Mouse (Mus musculus): ENCODE data around the gene Sccpdh.
A peak's percentile ranks its signal among the peaks of the same experiment; 100 is the strongest.
"Not testable (repeated sequence)": the region's sequence is repeated elsewhere in the genome, so short reads cannot be mapped to it uniquely, and the experiment has no call there.

Sccpdh gene

GRCm38 (mm10) chr1:179668013-179668805 lies at the start of gene Sccpdh:
Sccpdh (plus strand) TSS chr1:179668210.
- DNase-seq (ENCODE audit: low spot score in 2 of 2): peak; percentile 71 to 83

GRCm38 (mm10) chr1:179622665-179623064 lies 45.3 kb upstream of the Sccpdh start:
- no peak for DNase-seq (ENCODE audit: low spot score in 2 of 2)

- DNase-seq (ENCODE audit: low spot score in 2 of 2): peak in 1 of 2 experiments; percentile 13
Measured at GRCm38 (mm10) chr1:179623657-179624056, 44.4 kb upstream of the Sccpdh start.

DNA sequence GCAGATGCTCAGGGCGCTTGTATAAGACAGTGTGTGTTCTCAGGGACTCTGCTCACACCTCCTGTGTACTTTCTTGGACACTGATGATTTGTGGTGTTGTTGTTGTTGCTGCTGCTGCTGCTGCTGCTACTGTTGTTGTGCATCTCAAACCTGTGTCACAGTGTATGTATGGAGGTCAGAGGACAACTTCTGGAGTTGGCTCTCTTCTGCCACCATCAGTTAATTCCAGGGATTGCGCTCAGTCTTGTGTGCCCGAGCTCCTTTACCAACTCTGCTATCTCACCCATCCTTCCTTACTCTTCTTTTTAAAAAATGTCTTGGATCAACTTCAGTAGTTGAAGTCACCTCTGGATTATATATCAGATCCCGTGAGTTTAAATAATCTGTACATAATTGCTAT lies 43.7 kb upstream of the Sccpdh start:
- peak in 1 of 2 experiments; percentile 41 for DNase-seq (ENCODE audit: low spot score in 2 of 2)

DNA sequence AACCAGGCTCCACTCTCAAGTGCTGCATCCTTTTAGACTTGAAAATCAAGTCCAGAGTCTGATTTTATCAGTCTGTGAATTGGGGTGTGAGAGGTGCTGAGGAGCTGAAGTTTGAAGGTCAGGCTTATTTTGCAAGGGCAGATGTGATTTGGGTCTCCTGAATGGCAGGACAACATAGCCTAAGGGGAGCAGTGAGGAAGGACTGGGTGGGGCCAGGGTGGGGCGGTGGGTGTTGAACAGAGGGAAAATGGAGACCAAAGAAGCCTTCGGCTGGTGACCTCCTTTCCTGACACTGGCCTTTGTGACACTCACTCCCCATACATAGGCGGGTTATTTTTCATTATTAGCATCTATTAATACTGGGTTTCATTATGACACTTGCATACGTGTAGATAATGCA lies 40.2 kb upstream of the Sccpdh start:
- DNase-seq (ENCODE audit: low spot score in 2 of 2): no peak

DNA sequence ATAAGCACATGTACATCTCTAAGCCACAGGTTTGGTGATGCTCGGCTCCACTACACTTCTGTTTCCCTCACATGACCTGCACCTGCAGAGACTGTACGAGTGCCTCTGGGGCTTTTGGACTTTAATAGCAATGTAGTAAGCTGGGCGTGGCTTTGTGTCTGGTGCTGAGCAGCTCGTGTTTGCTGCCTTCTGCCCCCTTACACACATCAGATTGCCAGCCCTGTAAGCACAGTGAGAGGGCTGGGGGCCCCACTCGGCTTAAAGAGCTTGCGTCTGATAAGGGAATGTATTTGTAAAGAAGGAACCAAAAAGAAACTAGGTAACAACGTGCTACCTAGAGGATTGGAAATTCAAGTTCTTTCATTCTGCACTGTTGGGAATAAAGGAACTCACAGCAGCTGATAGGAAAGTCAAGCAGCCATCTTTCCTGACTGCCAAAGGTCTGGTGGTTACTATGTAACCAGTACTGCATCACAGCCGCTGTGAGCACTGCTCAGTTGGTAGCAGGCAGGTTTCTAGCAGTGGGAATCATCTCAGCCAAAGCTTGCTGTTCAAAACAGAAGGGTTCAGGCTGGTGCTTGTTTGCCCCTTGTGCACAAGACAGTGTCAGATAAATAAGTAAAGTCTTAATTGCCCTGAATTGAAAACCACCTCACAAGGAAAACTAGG lies 39.4 kb upstream of the Sccpdh start:
- DNase-seq (ENCODE audit: low spot score in 2 of 2): no peak

DNA sequence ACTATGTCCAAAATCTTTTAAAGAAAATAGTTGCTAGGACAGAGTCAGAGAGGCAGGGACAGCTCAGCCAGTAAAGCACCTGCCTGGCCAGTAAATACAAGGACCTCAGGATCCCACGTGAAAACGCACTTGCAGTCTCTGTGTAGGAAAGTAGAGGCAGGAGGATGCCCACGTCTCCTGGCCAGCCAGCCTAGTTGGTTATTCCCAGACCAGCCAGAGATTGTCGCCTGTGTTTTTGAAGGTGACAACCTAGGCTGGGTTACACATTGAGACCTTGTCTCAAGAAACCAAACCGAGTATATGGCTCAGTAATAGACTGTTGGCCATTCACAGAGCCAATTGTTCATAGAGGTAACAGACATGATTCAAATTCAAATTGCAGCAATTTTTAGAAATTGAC lies 38.7 kb upstream of the Sccpdh start:
- no peak for DNase-seq (ENCODE audit: low spot score in 2 of 2)

DNA sequence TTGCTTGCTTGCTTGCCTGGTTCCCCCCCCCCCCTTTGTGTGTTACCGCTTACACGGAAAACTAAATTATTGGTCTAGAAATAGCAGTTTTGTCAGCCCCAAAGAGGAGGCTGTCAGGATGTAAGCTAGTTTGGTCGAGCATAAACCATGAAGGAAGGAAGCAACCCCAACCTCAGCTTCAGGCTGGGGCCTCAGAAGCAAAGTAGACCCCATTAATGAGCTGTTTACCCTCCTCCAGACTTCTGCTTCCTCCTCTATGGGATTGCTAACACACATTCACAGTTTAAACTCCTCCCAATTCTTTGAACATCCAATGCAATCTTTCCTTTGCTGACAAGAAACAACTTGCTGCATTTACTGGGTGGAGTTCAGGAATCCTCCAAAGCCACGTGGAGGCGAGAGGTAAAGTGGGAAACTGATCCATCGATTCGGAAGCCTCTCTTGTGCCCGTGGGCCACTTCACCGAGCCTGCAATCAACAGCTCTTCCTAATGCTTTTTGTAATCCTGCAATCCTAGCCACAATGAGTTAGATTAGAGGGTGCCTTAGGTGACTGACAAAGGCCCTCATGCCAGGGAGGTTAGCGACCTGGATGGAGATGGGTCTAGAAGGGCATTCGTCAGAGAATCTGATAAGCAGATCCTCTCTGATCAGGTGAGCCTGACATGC lies 35.1 kb upstream of the Sccpdh start:
- no peak for DNase-seq (ENCODE audit: low spot score in 2 of 2)

GRCm38 (mm10) chr1:179633414-179633752 lies 34.6 kb upstream of the Sccpdh start:
- no peak for DNase-seq (ENCODE audit: low spot score in 2 of 2)

- DNase-seq (ENCODE audit: low spot score in 2 of 2): no peak
Measured at GRCm38 (mm10) chr1:179634159-179634558, 33.9 kb upstream of the Sccpdh start.

DNA sequence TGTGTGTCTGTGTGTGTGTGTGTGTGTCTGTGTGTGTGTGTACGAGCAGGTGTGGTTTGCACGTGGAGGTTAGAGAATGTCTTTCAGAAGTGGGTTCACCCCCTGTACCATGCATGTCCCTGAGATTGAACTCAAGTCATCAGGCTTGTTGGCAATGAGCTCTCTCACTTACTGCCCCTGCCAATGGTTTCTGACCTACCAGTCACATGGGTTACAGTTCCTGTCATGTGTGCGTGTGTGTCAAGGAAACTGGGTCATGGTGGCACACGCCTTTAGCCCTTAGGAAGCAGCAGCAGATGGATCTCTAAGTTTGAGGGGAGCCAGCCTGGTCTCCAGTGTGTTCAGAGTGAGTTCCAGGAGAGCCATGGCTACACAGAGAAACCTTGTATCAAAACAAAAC lies 25.3 kb upstream of the Sccpdh start:
- DNase-seq (ENCODE audit: low spot score in 2 of 2): no peak

DNA sequence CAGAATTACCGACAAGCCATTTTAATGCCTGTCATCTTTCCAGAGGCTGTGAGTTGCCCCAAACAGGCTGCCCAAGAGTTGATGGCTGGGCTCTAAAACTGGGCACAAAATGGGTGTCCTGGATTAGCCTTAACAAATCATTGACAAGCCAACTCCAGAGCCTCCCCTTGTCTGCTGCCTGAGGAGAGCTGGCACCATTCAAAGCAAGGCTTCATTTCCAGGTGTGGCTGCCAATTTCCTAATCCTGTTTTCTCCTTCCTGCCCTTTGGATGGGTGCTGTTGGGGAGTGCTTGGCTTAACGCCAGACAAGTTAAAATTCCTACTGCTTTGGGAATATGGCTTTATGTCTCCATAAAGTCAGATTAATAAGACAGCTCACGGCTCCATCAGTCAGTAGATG lies 23.9 kb upstream of the Sccpdh start:
- no peak for DNase-seq (ENCODE audit: low spot score in 2 of 2)

- DNase-seq (ENCODE audit: low spot score in 2 of 2): peak; percentile 52 to 56
Measured at GRCm38 (mm10) chr1:179645101-179645979, 22.7 kb upstream of the Sccpdh start.

DNA sequence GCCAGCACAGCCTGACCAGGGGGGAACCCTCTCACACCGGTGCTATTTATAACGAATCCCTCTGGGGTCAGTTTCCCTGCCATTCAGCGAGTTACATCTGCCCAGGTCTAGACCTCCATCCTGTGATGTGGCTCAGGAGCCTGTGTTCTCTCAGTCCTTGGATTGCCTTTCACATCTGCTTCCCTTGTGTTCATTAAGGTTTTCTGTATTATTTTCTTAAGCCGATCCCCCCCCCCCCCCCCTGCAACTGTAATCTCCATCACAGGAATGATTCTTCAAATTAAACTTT lies 22.1 kb upstream of the Sccpdh start:
- no peak for DNase-seq (ENCODE audit: low spot score in 2 of 2)

DNA sequence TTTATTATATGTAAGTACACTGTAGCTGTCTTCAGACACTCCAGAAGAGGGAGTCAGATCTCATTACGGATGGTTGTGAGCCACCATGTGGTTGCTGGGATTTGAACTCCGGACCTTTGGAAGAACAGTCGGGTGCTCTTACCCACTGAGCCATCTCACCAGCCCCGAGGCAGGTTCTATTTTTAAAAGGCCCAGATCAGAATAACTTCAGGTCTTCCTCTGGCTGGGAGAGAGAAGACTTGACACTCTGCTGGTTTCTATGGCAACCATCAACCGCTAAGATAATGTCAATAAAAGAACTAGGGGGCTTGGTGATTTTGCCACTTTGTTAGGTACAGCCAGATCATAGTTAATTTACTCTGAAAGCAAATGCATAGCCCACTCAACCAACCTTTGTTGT lies 19.3 kb upstream of the Sccpdh start:
- not testable (repeated sequence) for DNase-seq (ENCODE audit: low spot score in 2 of 2)

DNA sequence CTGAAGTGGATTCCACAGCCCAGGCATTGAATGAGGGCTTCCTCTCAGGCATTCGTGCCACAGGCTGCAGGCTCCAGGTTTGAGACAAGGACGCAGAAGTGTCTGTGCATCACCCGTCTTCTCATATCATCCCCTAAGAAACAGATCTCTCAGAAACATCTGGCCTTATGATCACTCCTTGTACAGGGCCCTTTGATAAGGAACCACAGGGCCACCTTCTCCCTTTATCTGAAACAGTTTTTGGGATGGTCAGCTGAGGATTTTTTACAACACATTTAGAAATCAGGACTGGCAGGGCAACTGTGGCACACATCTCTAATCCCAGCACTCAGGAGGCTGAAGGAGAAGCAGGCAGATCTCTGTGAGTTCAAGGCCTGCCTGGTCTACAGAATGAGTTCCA lies 18.7 kb upstream of the Sccpdh start:
- no peak for DNase-seq (ENCODE audit: low spot score in 2 of 2)

DNA sequence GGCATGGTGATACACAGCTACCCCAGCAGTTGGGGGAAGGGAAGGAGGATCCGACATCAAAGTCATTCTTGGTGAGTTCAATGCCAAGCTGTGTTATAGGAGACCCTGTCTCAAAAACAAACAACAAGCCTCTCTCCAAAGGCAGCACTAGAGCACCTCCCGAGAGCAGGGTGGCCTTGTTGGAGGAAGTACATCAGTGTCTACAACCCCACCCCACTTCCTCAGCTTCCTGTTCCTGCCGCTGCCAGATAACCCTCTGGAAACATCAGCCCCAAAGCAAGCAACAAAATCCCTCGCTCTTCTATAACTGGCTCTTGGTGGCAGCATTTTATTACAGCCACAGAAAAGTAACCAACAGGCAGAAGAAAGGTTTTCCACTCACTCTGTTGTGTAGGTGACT lies 17.7 kb upstream of the Sccpdh start:
- no peak for DNase-seq (ENCODE audit: low spot score in 2 of 2)

DNA sequence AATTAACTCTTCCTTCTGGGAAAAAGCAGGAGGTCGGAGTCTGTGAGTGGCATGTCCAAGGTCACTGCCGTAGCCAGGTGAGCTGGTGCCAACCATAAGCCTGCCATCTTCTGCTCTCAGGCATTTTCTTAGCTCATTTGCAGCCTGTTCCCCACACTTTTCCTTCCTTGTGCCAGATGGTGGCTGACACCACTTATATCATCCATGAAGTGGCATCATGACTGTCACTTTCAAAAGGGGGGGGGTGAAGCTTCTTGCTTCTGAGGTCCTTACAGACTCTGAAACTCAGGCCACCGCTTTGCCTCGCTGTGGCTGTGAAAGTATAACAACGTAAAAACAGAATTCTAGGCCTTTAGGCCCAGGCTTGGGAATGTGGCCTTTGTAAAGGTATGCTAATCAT lies 16.8 kb upstream of the Sccpdh start:
- DNase-seq (ENCODE audit: low spot score in 2 of 2): no peak

- DNase-seq (ENCODE audit: low spot score in 2 of 2): no peak
Measured at GRCm38 (mm10) chr1:179663065-179663464, 4.9 kb upstream of the Sccpdh start.

- no peak for DNase-seq (ENCODE audit: low spot score in 2 of 2)
Measured at GRCm38 (mm10) chr1:179664309-179664930, 3.6 kb upstream of the Sccpdh start.

DNA sequence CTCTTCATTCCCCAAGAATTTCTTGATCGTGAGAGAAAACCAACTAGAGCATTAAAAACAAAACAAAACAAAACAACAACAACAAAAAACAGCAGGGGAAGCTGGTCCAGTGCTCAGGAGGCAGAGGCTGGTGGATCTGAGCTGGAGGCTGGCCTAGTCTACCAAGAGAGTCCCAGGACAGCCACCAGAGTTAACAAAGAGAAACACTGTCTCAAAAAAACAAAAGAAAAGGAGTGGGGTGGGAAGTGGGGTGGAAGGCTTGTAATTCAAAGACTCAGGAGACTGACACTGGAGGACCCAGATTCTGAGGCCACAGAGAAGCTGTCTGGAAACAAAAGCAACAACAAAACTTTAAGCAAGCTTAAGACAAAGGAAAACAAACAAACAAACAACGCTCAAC lies 1.0 kb upstream of the Sccpdh start:
- no peak for DNase-seq (ENCODE audit: low spot score in 2 of 2)

- no peak for DNase-seq (ENCODE audit: low spot score in 2 of 2)
Measured at GRCm38 (mm10) chr1:179667450-179667849, 560 bp upstream of the Sccpdh start.

Data from urinary bladder, adult 18-20 months (tissue).